Mouse (Mus musculus): Measurements from ENCODE around the gene Cbarp.

Cbarp gene

GRCm38 (mm10) chr10:80140666-80141035, at the start of gene Cbarp:
Gene Cbarp, minus strand, starts transcription at chr10:80140835.
- no peak for DNase-seq (ENCODE audit: low spot score in 2 of 2)

GRCm38 (mm10) chr10:80189999-80190398, 49.4 kb upstream of the Cbarp start:
- DNase-seq (ENCODE audit: low spot score in 2 of 2), result no peak

DNA sequence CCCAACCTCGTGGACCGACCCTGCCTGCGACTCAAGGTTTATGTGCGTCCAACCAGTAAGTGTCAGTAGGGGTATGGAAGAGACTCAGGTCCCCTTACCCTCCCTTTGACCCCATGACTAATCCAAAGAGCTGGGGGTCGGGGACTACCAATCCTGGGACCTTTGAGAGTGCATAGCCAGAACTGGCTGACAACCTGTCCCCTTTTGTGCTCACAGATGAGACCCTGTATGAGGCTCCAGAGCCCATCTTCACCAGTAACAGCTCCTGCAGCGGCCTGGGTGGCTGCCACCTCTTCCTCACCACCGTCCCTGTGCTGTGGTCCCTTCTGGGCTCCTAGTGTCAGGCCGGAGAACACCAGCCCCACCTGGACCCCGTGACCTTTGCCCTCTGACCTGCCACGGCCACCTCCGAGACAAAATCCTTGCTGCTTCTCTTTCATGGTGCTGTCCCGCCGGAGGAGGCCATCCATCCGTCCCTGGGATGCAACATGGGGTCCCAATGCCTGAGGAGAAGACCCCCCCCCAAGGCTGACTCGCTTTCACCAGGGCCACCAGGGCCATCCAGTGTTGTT, 47.9 kb upstream of the Cbarp start:
- no peak for DNase-seq (ENCODE audit: low spot score in 2 of 2)

DNA sequence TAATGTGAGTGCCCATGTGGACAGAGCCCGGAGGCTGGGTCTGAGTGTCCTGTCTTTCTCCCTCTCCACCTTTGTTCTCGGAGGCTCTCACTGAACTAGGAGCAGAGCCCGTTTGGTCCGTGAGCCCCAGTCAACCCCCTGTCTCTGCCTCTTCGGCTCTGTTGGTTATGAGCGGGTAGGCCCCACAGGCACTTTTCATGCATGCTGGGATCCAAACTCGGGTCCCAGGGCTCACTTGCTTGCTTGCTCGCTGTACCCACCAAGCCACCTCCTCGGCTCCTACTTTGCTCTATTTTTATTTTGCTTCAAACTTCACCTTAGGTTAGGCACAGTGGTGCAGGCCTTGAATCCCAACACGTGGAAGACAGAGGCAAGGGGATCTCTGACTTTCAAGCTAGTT, 47.1 kb upstream of the Cbarp start:
- no peak for DNase-seq (ENCODE audit: low spot score in 2 of 2)

DNA sequence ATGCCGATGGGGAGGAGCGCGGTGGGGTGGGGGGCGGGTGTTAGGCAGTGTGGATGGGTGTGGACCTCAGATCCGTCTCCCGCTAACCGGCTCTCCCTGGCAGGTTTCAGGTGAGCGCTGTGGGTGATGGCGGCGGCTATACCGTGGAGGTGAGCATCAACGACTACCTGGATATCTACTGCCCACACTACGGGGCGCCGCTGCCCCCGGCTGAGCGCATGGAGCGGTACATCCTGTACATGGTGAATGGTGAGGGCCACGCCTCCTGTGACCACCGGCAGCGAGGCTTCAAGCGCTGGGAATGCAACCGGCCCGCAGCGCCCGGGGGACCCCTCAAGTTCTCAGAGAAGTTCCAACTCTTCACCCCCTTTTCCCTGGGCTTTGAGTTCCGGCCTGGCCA, 46.0 kb upstream of the Cbarp start:
- no peak for DNase-seq (ENCODE audit: low spot score in 2 of 2)

GRCm38 (mm10) chr10:80182547-80182946, 41.9 kb upstream of the Cbarp start:
- no peak for DNase-seq (ENCODE audit: low spot score in 2 of 2)

DNA sequence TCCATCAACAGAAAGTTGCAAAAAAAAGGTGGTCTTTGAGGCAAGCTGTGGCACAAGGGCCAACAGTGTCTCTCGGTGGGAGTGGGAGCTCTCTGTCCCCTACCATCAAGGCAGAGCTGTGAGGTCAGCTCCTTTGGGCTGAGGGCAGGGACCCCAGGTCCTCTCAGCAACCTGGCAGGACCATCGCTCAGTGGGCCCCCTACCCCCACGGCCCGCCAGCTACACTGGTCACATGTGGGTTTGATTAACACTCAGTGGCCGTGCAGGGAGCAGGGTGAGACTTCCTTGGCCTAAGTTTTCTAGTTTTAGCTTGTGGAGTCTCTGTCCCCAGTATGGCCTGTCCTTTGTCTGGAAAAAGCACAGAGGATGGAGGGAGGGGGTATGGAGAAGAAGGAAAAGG, 40.2 kb upstream of the Cbarp start:
- no peak for DNase-seq (ENCODE audit: low spot score in 2 of 2)

DNA sequence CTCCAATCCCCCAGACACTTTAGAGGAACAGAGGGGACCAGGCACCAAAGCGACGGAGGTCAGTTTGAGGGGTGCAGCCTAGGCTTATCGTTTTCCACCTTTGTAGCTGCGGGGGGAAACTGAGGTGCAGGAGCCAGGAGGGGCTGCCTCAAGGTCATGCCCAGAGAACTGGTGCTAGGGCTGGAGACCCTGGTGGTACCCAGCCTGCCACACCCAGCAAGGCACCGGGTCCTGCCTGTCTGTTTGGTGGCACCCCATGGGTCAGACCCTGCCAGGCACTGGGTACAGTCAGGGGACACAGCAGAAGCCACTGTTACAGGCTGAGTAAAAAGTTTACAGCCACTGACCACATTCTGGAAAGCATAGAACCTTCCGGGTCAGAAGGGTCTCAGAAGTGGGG, 39.7 kb upstream of the Cbarp start:
- no peak for DNase-seq (ENCODE audit: low spot score in 2 of 2)

DNA sequence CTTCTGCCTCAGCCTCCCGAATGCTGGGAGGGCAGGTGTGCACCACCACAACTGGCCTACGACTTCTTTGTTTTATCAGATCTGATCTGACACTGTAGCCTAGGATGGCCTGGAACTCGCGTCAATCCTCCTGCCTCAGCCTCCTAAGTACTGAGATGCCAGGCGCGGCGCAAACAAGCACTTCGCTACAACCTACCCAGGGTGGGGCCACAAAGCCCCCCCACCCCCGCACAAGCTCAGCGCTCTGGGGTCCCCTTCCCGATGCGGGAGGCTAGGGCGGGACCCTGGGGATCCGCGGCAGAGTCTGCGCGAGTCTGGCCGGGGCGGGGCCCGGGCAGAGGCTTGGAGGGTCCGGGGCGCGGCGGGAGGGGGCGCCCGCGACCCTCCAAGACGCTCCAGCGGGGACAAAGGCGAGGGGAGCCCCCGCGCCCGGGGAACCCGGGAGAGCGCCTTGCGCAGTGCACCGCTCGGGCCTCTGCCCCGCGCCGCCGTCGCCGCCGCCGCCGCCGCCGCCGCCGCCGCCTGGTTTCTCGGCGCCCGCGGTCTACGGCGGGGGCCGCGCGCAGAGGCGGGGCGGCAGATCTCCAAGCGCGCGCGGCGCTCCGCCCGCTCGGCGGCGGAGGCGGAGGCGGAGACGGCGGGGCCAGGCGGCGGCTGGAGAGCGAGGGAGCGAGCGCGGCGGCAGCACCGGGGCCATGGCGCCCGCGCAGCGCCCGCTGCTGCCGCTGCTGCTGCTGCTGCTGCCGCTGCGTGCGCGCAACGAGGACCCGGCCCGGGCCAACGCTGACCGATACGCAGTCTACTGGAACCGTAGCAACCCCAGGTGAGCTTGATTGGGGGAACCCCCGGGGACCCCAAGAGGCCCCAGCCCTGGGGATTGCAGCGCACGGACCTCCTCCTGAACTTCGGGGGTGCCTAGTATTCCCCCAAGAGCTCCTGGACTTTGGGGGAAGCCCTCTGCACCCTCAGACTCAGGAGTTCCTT, 38.7 kb upstream of the Cbarp start, which contains the start of gene Efna2:
Gene Efna2, plus strand, starts transcription at position 415 of the 984 bp plus-strand sequence.
- no peak for DNase-seq (ENCODE audit: low spot score in 2 of 2)

DNA sequence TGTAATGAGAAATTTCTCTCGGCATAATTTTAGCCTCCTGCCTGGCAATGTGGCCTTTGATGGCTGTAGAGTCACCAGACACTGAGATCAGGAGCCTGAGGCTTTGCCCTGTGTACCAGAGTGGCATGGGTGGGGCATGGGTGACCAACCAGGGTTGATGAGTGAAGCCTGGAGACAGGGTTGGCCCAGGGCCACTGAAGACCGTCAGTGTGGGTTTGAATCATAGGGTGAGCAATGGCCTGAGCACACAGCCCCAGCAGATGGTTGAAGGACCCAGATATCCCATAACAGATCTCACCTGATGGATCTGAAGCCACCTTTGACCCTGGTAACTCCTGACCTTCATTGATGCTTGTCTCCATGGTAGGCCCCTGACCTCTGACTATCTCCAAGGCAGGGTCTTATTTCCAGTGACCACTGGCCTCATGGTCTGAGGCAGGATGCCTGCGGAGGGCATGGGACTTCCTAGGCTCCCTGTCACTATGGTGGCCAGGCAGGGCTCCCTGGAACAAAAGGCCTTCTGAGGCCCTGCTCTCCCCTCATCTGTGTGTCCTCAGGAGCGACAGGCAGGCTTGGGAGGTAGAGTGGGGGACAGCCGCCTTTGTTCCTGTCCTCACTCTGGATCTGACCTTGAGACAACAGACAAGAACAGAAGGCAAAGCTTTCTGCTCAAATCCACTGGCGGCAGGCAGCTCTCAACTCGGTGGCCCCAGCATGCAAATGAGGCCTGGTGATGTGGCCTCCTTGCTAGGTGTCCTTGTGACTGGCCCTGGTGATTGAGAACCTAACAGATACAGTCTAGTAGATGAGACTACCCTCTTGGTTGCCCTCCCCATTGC, 37.0 kb upstream of the Cbarp start:
- DNase-seq (ENCODE audit: low spot score in 2 of 2), result no peak

GRCm38 (mm10) chr10:80176270-80176834, 35.7 kb upstream of the Cbarp start:
- no peak for DNase-seq (ENCODE audit: low spot score in 2 of 2)

GRCm38 (mm10) chr10:80175536-80176269, 35.1 kb upstream of the Cbarp start:
- DNase-seq (ENCODE audit: low spot score in 2 of 2), result no peak

- DNase-seq (ENCODE audit: low spot score in 2 of 2), result no peak
Observed at GRCm38 (mm10) chr10:80174705-80175104, 34.1 kb upstream of the Cbarp start.

- DNase-seq (ENCODE audit: low spot score in 2 of 2), result no peak
Observed at GRCm38 (mm10) chr10:80173955-80174640, 33.5 kb upstream of the Cbarp start.

DNA sequence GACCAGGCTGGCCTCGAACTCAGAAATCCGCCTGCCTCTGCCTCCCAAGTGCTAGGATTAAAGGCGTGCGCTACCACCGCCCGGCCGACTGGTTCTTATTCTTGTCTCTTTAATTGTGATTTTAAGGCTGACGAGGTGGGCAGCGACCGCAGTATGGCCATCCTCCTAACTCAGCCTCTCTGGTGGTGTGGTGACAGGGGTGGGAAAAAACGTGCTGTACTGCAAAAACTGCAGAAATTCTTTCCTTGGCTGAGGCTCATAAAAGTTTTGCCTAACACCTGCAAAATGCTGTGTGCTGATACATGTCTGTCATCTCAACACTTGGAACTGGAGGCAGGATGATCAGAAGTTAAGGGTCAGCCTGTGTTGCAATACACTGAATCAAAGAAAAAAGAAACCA, 32.7 kb upstream of the Cbarp start:
- DNase-seq (ENCODE audit: low spot score in 2 of 2), result no peak

- DNase-seq (ENCODE audit: low spot score in 2 of 2), result peak; percentile 80 to 83
Observed at GRCm38 (mm10) chr10:80172527-80173292, 32.1 kb upstream of the Cbarp start, which contains the start of gene 1600002K03Rik. Gene 1600002K03Rik, plus strand, starts transcription at chr10:80172944.

DNA sequence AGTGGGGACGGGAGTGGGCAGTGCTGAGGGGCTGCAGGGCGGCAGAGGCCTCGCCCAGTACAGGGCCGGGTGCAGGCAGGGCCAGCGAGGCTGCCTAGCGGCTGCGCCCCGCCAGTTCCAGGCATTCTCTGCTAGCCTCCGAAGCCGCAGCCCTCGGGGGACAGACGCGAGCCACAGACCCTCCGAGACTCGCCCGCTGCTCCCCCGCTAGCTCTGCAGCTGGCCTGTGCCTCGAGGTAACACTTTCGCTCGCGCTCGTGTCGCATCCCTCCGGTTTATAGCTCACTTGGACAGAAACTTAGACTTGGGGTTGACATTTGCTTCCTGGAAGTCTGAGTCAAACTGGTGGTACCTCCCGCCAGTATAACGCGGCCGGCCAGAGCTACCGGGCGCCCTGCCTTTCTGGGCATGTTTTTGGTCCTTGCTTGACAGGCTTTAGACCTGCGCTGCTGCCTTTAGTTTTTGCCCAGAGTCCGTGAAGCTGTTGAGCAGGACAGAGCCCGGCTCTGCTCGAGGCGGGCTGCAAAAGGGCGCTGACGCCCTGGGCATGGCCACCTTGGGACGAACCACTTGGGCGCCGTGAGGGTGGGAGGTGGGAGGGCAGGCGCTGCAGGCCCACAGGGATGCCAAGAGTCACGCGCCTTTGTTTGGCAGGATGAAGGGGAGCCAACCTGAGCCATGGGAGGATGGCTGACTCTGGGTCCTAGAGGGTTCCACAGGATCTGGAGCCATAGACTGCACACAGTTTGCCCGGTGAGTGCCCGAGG, 31.3 kb upstream of the Cbarp start:
- no peak for DNase-seq (ENCODE audit: low spot score in 2 of 2)

DNA sequence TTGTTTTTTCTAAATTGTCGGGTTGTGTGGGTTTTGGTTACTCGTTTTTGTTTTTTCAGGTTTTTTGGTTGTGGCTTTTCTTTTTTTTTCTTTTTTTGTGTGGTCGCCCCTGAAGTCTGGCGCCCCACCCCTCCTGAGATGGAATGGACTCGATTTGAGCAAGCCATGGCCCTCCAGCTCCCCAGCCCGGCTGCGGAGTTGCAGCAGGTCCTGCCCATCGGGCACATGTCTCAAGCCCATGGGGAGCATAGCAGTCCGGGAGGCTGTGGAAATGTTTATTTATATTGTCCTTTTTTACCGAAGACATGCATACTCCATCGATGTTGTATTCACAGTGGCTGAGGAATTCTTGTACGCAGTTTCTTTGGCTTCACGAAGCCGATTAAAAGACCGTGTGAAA, 30.6 kb upstream of the Cbarp start:
- DNase-seq (ENCODE audit: low spot score in 2 of 2), result no peak

- no peak for DNase-seq (ENCODE audit: low spot score in 2 of 2)
Observed at GRCm38 (mm10) chr10:80170601-80171021, 30.0 kb upstream of the Cbarp start.
